Mouse (Mus musculus): ENCODE results near the gene Selenop.
"Not testable (repeated sequence)": the region's sequence is repeated elsewhere in the genome, so short reads cannot be mapped to it uniquely, and the experiment has no call there.

DNA sequence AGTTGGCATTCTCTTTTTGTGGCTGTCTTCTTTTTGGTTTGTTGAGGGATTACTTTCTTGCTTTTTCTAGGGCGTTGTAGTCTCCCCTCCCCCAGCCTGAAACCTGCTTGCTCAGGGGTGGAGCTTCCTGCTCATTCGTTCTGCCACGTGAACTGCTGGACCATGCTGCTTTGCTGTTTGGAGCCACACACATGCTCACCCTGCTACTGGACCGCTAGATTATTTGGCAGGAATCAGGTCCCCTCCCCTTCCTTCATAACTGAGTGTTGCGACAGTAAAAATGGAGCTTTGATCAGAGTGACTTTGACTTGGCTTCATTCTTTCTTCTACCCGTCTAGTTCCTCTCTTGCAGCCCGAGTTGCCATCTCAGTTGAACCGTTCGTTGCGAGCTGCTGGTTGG, 23.3 kb upstream of the Selenop start:
- TF ChIP-seq FLI1 (IDR thresholded peaks at IDR 0.05; ENCODE audit: low read length); GATA1 (IDR thresholded peaks at IDR 0.05; ENCODE audit: borderline replicate concordance, low read length): not testable (repeated sequence)
